Mouse (Mus musculus): ENCODE results near the gene Eppin. TPM values are rescaled to one million over a fixed set of nuclear protein-coding genes. Genes with fewer than 3 reads are reported as not detected.

Gene Eppin
- total and polyA plus RNA-seq, 3 experiments = not detected

- Histone ChIP-seq H3K36me3 (replicated peaks in 1 of 2; ENCODE audit: control insufficient read depth in 1 of 2, insufficient read depth in 1 of 2, low read length in 1 of 2) (no peaks in the 10 kb centered on the region), H3K27me3 (replicated peaks) (peaks cover 57% of the 10 kb centered on the region), H3K27ac (ENCODE audit: insufficient read depth, low read depth) (no peak overlapping the region), H3K79me2 (replicated peaks; ENCODE audit: control insufficient read depth, extremely low read depth, insufficient read depth, poor library complexity, severe bottlenecking) (no peaks in the 10 kb centered on the region), H3K4me2 (ENCODE audit: insufficient read depth, low read depth, poor library complexity, severe bottlenecking) (no peak overlapping the region), H3K4me3 (replicated peaks in 1 of 3; ENCODE audit: low read depth in 2 of 3, low read length in 2 of 3, poor library complexity in 1 of 3) (no peak overlapping the region), H3K4me1 (ENCODE audit: control insufficient read depth in 1 of 2, insufficient read depth in 2 of 2) (no peaks in the 10 kb centered on the region), H3K9me3 (replicated peaks; ENCODE audit: low read length) (peaks cover 7% of the 10 kb centered on the region), H3K9ac (ENCODE audit: insufficient read depth, low read depth) (no peak overlapping the region)
- peak; percentile 7 for DNase-seq (ENCODE audit: extremely low read depth)
- dilution Hi-C loops (cut with MboI; ENCODE audit: extremely low pct_ligation_motif_present, extremely low pct_unique_long_range_greater_than_20kb, low sequenced_read_pairs) = no loop called here
- TF ChIP-seq ETS1 (conservative IDR thresholded peaks at IDR 0.05; ENCODE audit: low read depth, low read length) (no peak), CHD2 (IDR thresholded peaks at IDR 0.05; ENCODE audit: low read length) (no peak), PAX5 (IDR thresholded peaks at IDR 0.05; ENCODE audit: low read length) (no peak), CTCF (conservative IDR thresholded peaks at IDR 0.05 in 1 of 2, IDR thresholded peaks at IDR 0.05 in 1 of 2; ENCODE audit: low read depth in 2 of 2, low read length in 2 of 2) (peak; percentile 11 to 57; a peak in 3 of 4 replicates), SMC3 (IDR thresholded peaks at IDR 0.05; ENCODE audit: low read depth, low read length) (peak; percentile 17; the same call in 1 of the 2 replicates)
- in situ Hi-C loops (cut with MboI; ENCODE audit: low pct_ligation_motif_present, low pct_unique_long_range_greater_than_20kb, low sequenced_read_pairs) = no loop called here
Observed at GRCm38 (mm10) chr2:164635266-164635665, 41.9 kb upstream of the Eppin start.

GRCm38 (mm10) chr2:164621775-164622174 is 28.4 kb upstream of the Eppin start:
- DNase-seq (ENCODE audit: extremely low read depth) = no peak
- dilution Hi-C loops (cut with MboI; ENCODE audit: extremely low pct_ligation_motif_present, extremely low pct_unique_long_range_greater_than_20kb, low sequenced_read_pairs) = no loop called here
- Histone ChIP-seq H3K27ac (ENCODE audit: insufficient read depth, low read depth) (no peak overlapping the region), H3K4me1 (ENCODE audit: control insufficient read depth in 1 of 2, insufficient read depth in 2 of 2) (peaks cover 0 to 2% of the 10 kb centered on the region in 2 experiments; a peak in 2 of 4 replicates), H3K27me3 (replicated peaks) (peaks cover 79% of the 10 kb centered on the region), H3K36me3 (replicated peaks in 1 of 2; ENCODE audit: control insufficient read depth in 1 of 2, insufficient read depth in 1 of 2, low read length in 1 of 2) (no peaks in the 10 kb centered on the region), H3K9me3 (replicated peaks; ENCODE audit: low read length) (no peaks in the 10 kb centered on the region), H3K4me2 (ENCODE audit: insufficient read depth, low read depth, poor library complexity, severe bottlenecking) (no peak overlapping the region), H3K4me3 (replicated peaks in 1 of 3; ENCODE audit: low read depth in 2 of 3, low read length in 2 of 3, poor library complexity in 1 of 3) (no peak overlapping the region), H3K9ac (ENCODE audit: insufficient read depth, low read depth) (no peak overlapping the region), H3K79me2 (replicated peaks; ENCODE audit: control insufficient read depth, extremely low read depth, insufficient read depth, poor library complexity, severe bottlenecking) (no peaks in the 10 kb centered on the region)
- in situ Hi-C loops (cut with MboI; ENCODE audit: low pct_ligation_motif_present, low pct_unique_long_range_greater_than_20kb, low sequenced_read_pairs) = no loop called here
- no peak for TF ChIP-seq BHLHE40 (IDR thresholded peaks at IDR 0.05; ENCODE audit: low read depth, low read length)
- TF ChIP-seq JUND (conservative IDR thresholded peaks at IDR 0.05; ENCODE audit: low read depth, low read length) = no peak
- TF ChIP-seq TBP (conservative IDR thresholded peaks at IDR 0.05; ENCODE audit: low read depth, low read length) = no peak
- TF ChIP-seq SIN3A (IDR thresholded peaks at IDR 0.05; ENCODE audit: low read length) = no peak
- TF ChIP-seq ETS1 (conservative IDR thresholded peaks at IDR 0.05; ENCODE audit: low read depth, low read length) = no peak
- TF ChIP-seq ELF1 (IDR thresholded peaks at IDR 0.05; ENCODE audit: low read depth, low read length) = no peak
- no peak for TF ChIP-seq E2F4 (IDR thresholded peaks at IDR 0.05; ENCODE audit: insufficient replicate concordance, low read depth, low read length)
- TF ChIP-seq MAZ (IDR thresholded peaks at IDR 0.05; ENCODE audit: low read depth, low read length) = no peak
- TF ChIP-seq GABPA (IDR thresholded peaks at IDR 0.05; ENCODE audit: insufficient replicate concordance, low read depth, low read length) = no peak
- no peak for TF ChIP-seq MXI1 (IDR thresholded peaks at IDR 0.05; ENCODE audit: low read depth, low read length)
- TF ChIP-seq POLR2AphosphoS2 (IDR thresholded peaks at IDR 0.05; ENCODE audit: low read depth, low read length) = no peak
- no peak for TF ChIP-seq USF1 (IDR thresholded peaks at IDR 0.05; ENCODE audit: low read depth, low read length)
- no peak for TF ChIP-seq ZKSCAN1 (IDR thresholded peaks at IDR 0.05; ENCODE audit: borderline replicate concordance, low read depth, low read length)
- TF ChIP-seq RAD21 (IDR thresholded peaks at IDR 0.05; ENCODE audit: low read depth, low read length) = peak; percentile 2; the same call in 1 of the 2 replicates
- TF ChIP-seq CTCF (conservative IDR thresholded peaks at IDR 0.05 in 1 of 2, IDR thresholded peaks at IDR 0.05 in 1 of 2; ENCODE audit: low read depth in 2 of 2, low read length in 2 of 2) = peak in 1 of 2 experiments; percentile 42; a peak in 2 of 4 replicates
- no peak for TF ChIP-seq NRF1 (IDR thresholded peaks at IDR 0.05; ENCODE audit: low read depth, low read length)
- TF ChIP-seq KAT2A (IDR thresholded peaks at IDR 0.05; ENCODE audit: insufficient replicate concordance, low read length) = no peak
- peak; percentile 30 for TF ChIP-seq SMC3 (IDR thresholded peaks at IDR 0.05; ENCODE audit: low read depth, low read length)
